Mouse (Mus musculus) heart, embryonic 15.5 days (tissue): ENCODE measurements around the gene Plp2. TPM values are rescaled to one million over a fixed set of nuclear protein-coding genes. Genes with fewer than 3 reads are reported as not detected.

Source experiments
- ATAC-seq: fragments of 200-750 bp; cut with Nextera tagmentation; replicated peaks from 2 replicates; pipeline ENCODE4 v1.8.0; 2017; ENCODE audit warnings: low read depth, moderate TSS enrichment; ENCODE audit not compliant: insufficient number of reproducible peaks, insufficient read depth, low FRiP score
- H3K27ac ChIP-seq: fragments of 300-500 bp; sonication (generic); 2 replicates; pipeline ENCODE4 v1.5.1; 2015; ENCODE audit warnings: mild to moderate bottlenecking, inconsistent platforms
- H3K27me3 ChIP-seq: fragments of 300-500 bp; sonication (generic); 2 replicates; pipeline ENCODE4 v1.6.1; 2015; ENCODE audit warnings: inconsistent platforms
- H3K36me3 ChIP-seq: fragments of 300-500 bp; sonication (generic); 2 replicates; pipeline ENCODE4 v1.6.1; 2015; ENCODE audit warnings: mild to moderate bottlenecking, inconsistent platforms
- H3K4me1 ChIP-seq: fragments of 300-500 bp; sonication (generic); replicated peaks from 2 replicates; pipeline ENCODE4 v1.6.1; 2015; ENCODE audit warnings: inconsistent platforms
- H3K4me2 ChIP-seq: fragments of 300-500 bp; sonication (generic); 2 replicates; pipeline ENCODE4 v1.6.1; 2015; ENCODE audit warnings: inconsistent platforms, mild to moderate bottlenecking, moderate library complexity
- H3K4me3 ChIP-seq: fragments of 300-500 bp; sonication (generic); 2 replicates; pipeline ENCODE4 v1.5.1; 2015; ENCODE audit warnings: mild to moderate bottlenecking, inconsistent platforms
- H3K9ac ChIP-seq: fragments of 300-500 bp; sonication (generic); 2 replicates; pipeline ENCODE4 v1.6.1; 2015; ENCODE audit warnings: mild to moderate bottlenecking, inconsistent platforms
- H3K9me3 ChIP-seq: fragments of 300-500 bp; sonication (generic); replicated peaks from 2 replicates; pipeline ENCODE4 v1.6.1; 2016; ENCODE audit warnings: inconsistent platforms
- WGBS: fragments of 180-500 bp; shearing (Covaris S2); methylation state at CpG from one replicate; pipeline ENCODE4 v1.1.7; 2015; ENCODE audit warnings: mixed read lengths; 5-methylcytosine and 5-hydroxymethylcytosine counted together
- polyA plus RNA-seq: library from polyadenylated mRNA; unstranded; fragments of >200 nt; fragmentation: Nextera tagmentation; extraction: Ambion mirVana; gene quantifications from 2 replicates; pipeline ENCODE4 v1.2.1, GENCODE M21; 2015

Gene Plp2
- polyA plus RNA-seq, 1 experiment from 2014 or later, result 129 TPM

- no peaks in the 10 kb centered on the region for H3K27me3 ChIP-seq
- H3K4me1 ChIP-seq, result no peaks in the 10 kb centered on the region
- no peak overlapping the region for H3K27ac ChIP-seq
- H3K4me2 ChIP-seq, result no peak overlapping the region
- WGBS, result 79% methylated on average over 6 of the region's 6 CpGs
- no peak overlapping the region for H3K9ac ChIP-seq
- no peak for ATAC-seq
- no peaks in the 10 kb centered on the region for H3K9me3 ChIP-seq
- H3K4me3 ChIP-seq, result no peak overlapping the region
- no peaks in the 10 kb centered on the region for H3K36me3 ChIP-seq
Observed at GRCm38 (mm10) chrX:7632560-7632959, 38.6 kb downstream of the Plp2 start.

Other genes with a start within 250 kb of the Plp2 start
- 0.18 TPM in 1 of 2 replicates, not detected in the other for gene Foxp3, start 97.7 kb downstream of the Plp2 start, polyA plus RNA-seq
- 1.7 and 2.0 TPM in 2 replicates for gene Ppp1r3f, start 97.1 kb downstream of the Plp2 start, polyA plus RNA-seq
- gene Ccdc22, start 65.9 kb downstream of the Plp2 start, polyA plus RNA-seq, result 16.4 and 21.4 TPM in 2 replicates
- not detected in 2 replicates for gene Cacna1f, start 64.3 kb downstream of the Plp2 start, polyA plus RNA-seq
- gene Syp, start 32.9 kb downstream of the Plp2 start, polyA plus RNA-seq, result 0.64 and 2.8 TPM in 2 replicates
- 8.0 and 10.6 TPM in 2 replicates for gene Prickle3, start 14.1 kb downstream of the Plp2 start, polyA plus RNA-seq
- 0.69 and 1.2 TPM in 2 replicates for gene Magix, start 9.9 kb upstream of the Plp2 start, polyA plus RNA-seq
- gene Gpkow, start 25.7 kb upstream of the Plp2 start, polyA plus RNA-seq, result 27.0 and 28.2 TPM in 2 replicates
- gene Wdr45, start 42.9 kb upstream of the Plp2 start, polyA plus RNA-seq, result 25.4 and 33.7 TPM in 2 replicates
- 1.2 TPM in 1 of 2 replicates, not detected in the other for gene Gm45208, start 50.9 kb upstream of the Plp2 start, polyA plus RNA-seq
- 30.5 and 39.4 TPM in 2 replicates for gene Praf2, start 57.0 kb upstream of the Plp2 start, polyA plus RNA-seq
- gene Ccdc120, start 79.5 kb upstream of the Plp2 start, polyA plus RNA-seq, result 4.1 and 8.7 TPM in 2 replicates
- 16.6 and 21.7 TPM in 2 replicates for gene Tfe3, start 91.2 kb upstream of the Plp2 start, polyA plus RNA-seq
- 25.9 and 31.1 TPM in 2 replicates for gene Gripap1, start 118.4 kb upstream of the Plp2 start, polyA plus RNA-seq
- 0.69 and 1.0 TPM in 2 replicates for gene Kcnd1, start 150.9 kb upstream of the Plp2 start, polyA plus RNA-seq
- gene Otud5, start 170.0 kb upstream of the Plp2 start, polyA plus RNA-seq, result 24.7 and 31.7 TPM in 2 replicates
- 4.5 and 6.3 TPM in 2 replicates for gene Pim2, start 206.9 kb upstream of the Plp2 start, polyA plus RNA-seq
- gene Slc35a2, start 212.6 kb upstream of the Plp2 start, polyA plus RNA-seq, result 22.3 and 32.0 TPM in 2 replicates
- 72.8 and 77.9 TPM in 2 replicates for gene Pqbp1, start 227.9 kb upstream of the Plp2 start, polyA plus RNA-seq
- gene Timm17b, start 228.0 kb upstream of the Plp2 start, polyA plus RNA-seq, result 102 and 124 TPM in 2 replicates
- gene Gm10491, start 236.4 kb upstream of the Plp2 start, polyA plus RNA-seq, result not detected in 2 replicates
- not detected in 2 replicates for gene Gm10490, start 238.2 kb upstream of the Plp2 start, polyA plus RNA-seq
- gene Pcsk1n, start 248.4 kb upstream of the Plp2 start, polyA plus RNA-seq, result 0.39 and 3.3 TPM in 2 replicates